Mouse (Mus musculus): Measurements from ENCODE around the gene Arrdc3. TPM values are rescaled to one million over a fixed set of nuclear protein-coding genes. Genes with fewer than 3 reads are reported as not detected.
A peak's percentile ranks its signal among the peaks of the same experiment; 100 is the strongest.

The Arrdc3 gene
- total RNA-seq, 1 experiment from 2014 or later: 54.8 TPM

GRCm38 (mm10) chr13:80899435-80900029 is 16.3 kb downstream of the Arrdc3 start:
- ATAC-seq (replicated peaks in 1 of 2; ENCODE audit: insufficient read depth in 1 of 2, low FRiP score in 2 of 2, low TSS enrichment in 1 of 2, low read depth in 1 of 2, poor library complexity in 2 of 2, severe bottlenecking in 2 of 2): peak; percentile 62 to 84

- no peak for ATAC-seq (replicated peaks in 1 of 2; ENCODE audit: insufficient read depth in 1 of 2, low FRiP score in 2 of 2, low TSS enrichment in 1 of 2, low read depth in 1 of 2, poor library complexity in 2 of 2, severe bottlenecking in 2 of 2)
These were observed 18.2 kb downstream of the Arrdc3 start for GRCm38 (mm10) chr13:80901432-80901831.

- peak; percentile 47 to 57; a peak in 3 of 4 replicates for ATAC-seq (replicated peaks in 1 of 2; ENCODE audit: insufficient read depth in 1 of 2, low FRiP score in 2 of 2, low TSS enrichment in 1 of 2, low read depth in 1 of 2, poor library complexity in 2 of 2, severe bottlenecking in 2 of 2)
These were observed 19.6 kb downstream of the Arrdc3 start for GRCm38 (mm10) chr13:80902796-80903195.

- ATAC-seq (replicated peaks in 1 of 2; ENCODE audit: insufficient read depth in 1 of 2, low FRiP score in 2 of 2, low TSS enrichment in 1 of 2, low read depth in 1 of 2, poor library complexity in 2 of 2, severe bottlenecking in 2 of 2): no peak
These were observed 30.2 kb downstream of the Arrdc3 start for GRCm38 (mm10) chr13:80913361-80913760.

GRCm38 (mm10) chr13:80920939-80921338 is 37.8 kb downstream of the Arrdc3 start:
- peak; percentile 83 to 85 for ATAC-seq (replicated peaks in 1 of 2; ENCODE audit: insufficient read depth in 1 of 2, low FRiP score in 2 of 2, low TSS enrichment in 1 of 2, low read depth in 1 of 2, poor library complexity in 2 of 2, severe bottlenecking in 2 of 2)

- ATAC-seq (replicated peaks in 1 of 2; ENCODE audit: insufficient read depth in 1 of 2, low FRiP score in 2 of 2, low TSS enrichment in 1 of 2, low read depth in 1 of 2, poor library complexity in 2 of 2, severe bottlenecking in 2 of 2): no peak
These were observed 38.6 kb downstream of the Arrdc3 start for GRCm38 (mm10) chr13:80921593-80922327.

GRCm38 (mm10) chr13:80928187-80928586 is 45.0 kb downstream of the Arrdc3 start:
- ATAC-seq (replicated peaks in 1 of 2; ENCODE audit: insufficient read depth in 1 of 2, low FRiP score in 2 of 2, low TSS enrichment in 1 of 2, low read depth in 1 of 2, poor library complexity in 2 of 2, severe bottlenecking in 2 of 2): no peak

- no peak for ATAC-seq (replicated peaks in 1 of 2; ENCODE audit: insufficient read depth in 1 of 2, low FRiP score in 2 of 2, low TSS enrichment in 1 of 2, low read depth in 1 of 2, poor library complexity in 2 of 2, severe bottlenecking in 2 of 2)
These were observed 46.8 kb downstream of the Arrdc3 start for GRCm38 (mm10) chr13:80930030-80930429.

- ATAC-seq (replicated peaks in 1 of 2; ENCODE audit: insufficient read depth in 1 of 2, low FRiP score in 2 of 2, low TSS enrichment in 1 of 2, low read depth in 1 of 2, poor library complexity in 2 of 2, severe bottlenecking in 2 of 2): peak; percentile 95 to 99
These were observed 49.7 kb downstream of the Arrdc3 start for GRCm38 (mm10) chr13:80932816-80933402.

- no peak for ATAC-seq (replicated peaks in 1 of 2; ENCODE audit: insufficient read depth in 1 of 2, low FRiP score in 2 of 2, low TSS enrichment in 1 of 2, low read depth in 1 of 2, poor library complexity in 2 of 2, severe bottlenecking in 2 of 2)
These were observed 53.2 kb downstream of the Arrdc3 start for GRCm38 (mm10) chr13:80936426-80936825.

GRCm38 (mm10) chr13:80939228-80939627 is 56.0 kb downstream of the Arrdc3 start:
- ATAC-seq (replicated peaks in 1 of 2; ENCODE audit: insufficient read depth in 1 of 2, low FRiP score in 2 of 2, low TSS enrichment in 1 of 2, low read depth in 1 of 2, poor library complexity in 2 of 2, severe bottlenecking in 2 of 2): peak in 1 of 2 experiments; percentile 27; a peak in 1 of 4 replicates

- ATAC-seq (replicated peaks in 1 of 2; ENCODE audit: insufficient read depth in 1 of 2, low FRiP score in 2 of 2, low TSS enrichment in 1 of 2, low read depth in 1 of 2, poor library complexity in 2 of 2, severe bottlenecking in 2 of 2): no peak
These were observed 56.7 kb downstream of the Arrdc3 start for GRCm38 (mm10) chr13:80939866-80940265.

- ATAC-seq (replicated peaks in 1 of 2; ENCODE audit: insufficient read depth in 1 of 2, low FRiP score in 2 of 2, low TSS enrichment in 1 of 2, low read depth in 1 of 2, poor library complexity in 2 of 2, severe bottlenecking in 2 of 2): peak; percentile 10 to 24; a peak in 2 of 4 replicates
These were observed 57.2 kb downstream of the Arrdc3 start for GRCm38 (mm10) chr13:80940421-80940820.

GRCm38 (mm10) chr13:80940860-80941630 is 57.9 kb downstream of the Arrdc3 start:
- peak; percentile 89 to 93 for ATAC-seq (replicated peaks in 1 of 2; ENCODE audit: insufficient read depth in 1 of 2, low FRiP score in 2 of 2, low TSS enrichment in 1 of 2, low read depth in 1 of 2, poor library complexity in 2 of 2, severe bottlenecking in 2 of 2)

- ATAC-seq (replicated peaks in 1 of 2; ENCODE audit: insufficient read depth in 1 of 2, low FRiP score in 2 of 2, low TSS enrichment in 1 of 2, low read depth in 1 of 2, poor library complexity in 2 of 2, severe bottlenecking in 2 of 2): no peak
These were observed 61.3 kb downstream of the Arrdc3 start for GRCm38 (mm10) chr13:80944532-80944931.

Measured in hematopoietic stem cell, adult 5-6 weeks (primary cell).